Mouse (Mus musculus) liver (tissue): ENCODE measurements around the gene Evx1.
"Not testable (repeated sequence)": the region's sequence is repeated elsewhere in the genome, so short reads cannot be mapped to it uniquely, and the experiment has no call there.

Experiments
- DNase-seq: peaks from one replicate; pipeline ENCODE4 v3.0.0-alpha.2; 2020; ENCODE audit warnings: mixed read lengths

Gene Evx1

GRCm38 (mm10) chr6:52322721-52323215, 9.5 kb downstream of the Evx1 start:
- no peak for DNase-seq

- DNase-seq, result no peak
These were observed 10.0 kb downstream of the Evx1 start for GRCm38 (mm10) chr6:52323292-52323691.

- no peak for DNase-seq
These were observed 10.8 kb downstream of the Evx1 start for GRCm38 (mm10) chr6:52324061-52324460.

- DNase-seq, result not testable (repeated sequence)
These were observed 33.5 kb downstream of the Evx1 start for GRCm38 (mm10) chr6:52346816-52347215.

GRCm38 (mm10) chr6:52366021-52366420, 52.7 kb downstream of the Evx1 start:
- no peak for DNase-seq

- DNase-seq, result no peak
These were observed 53.2 kb downstream of the Evx1 start for GRCm38 (mm10) chr6:52366533-52366932.

GRCm38 (mm10) chr6:52367067-52367466, 53.8 kb downstream of the Evx1 start:
- DNase-seq, result no peak
